Mouse (Mus musculus): Measurements from ENCODE around the gene Tra2a. TPM values are rescaled to one million over a fixed set of nuclear protein-coding genes. Genes with fewer than 3 reads are reported as not detected.

Gene Tra2a
- polyA plus RNA-seq, 1 experiment from 2014 or later = 154 TPM

- H3K27ac ChIP-seq (ENCODE audit: low read length) = peak within 1 kb of the TSS; percentile 97
- no peaks in the 10 kb centered on the region for H3K36me3 ChIP-seq (ENCODE audit: control insufficient read depth, insufficient read depth)
- H3K4me3 ChIP-seq (replicated peaks; ENCODE audit: low read length) = peak within 1 kb of the TSS; percentile 78
- peaks cover 42% of the 10 kb centered on the region for H3K4me1 ChIP-seq (replicated peaks; ENCODE audit: control insufficient read depth, insufficient read depth, low read length)
- no peaks in the 10 kb centered on the region for H3K9me3 ChIP-seq (ENCODE audit: control insufficient read depth, low read length)
- peak within 1 kb of the TSS; percentile 91 for H3K4me2 ChIP-seq (ENCODE audit: low read length)
- H3K9ac ChIP-seq (replicated peaks; ENCODE audit: low read depth, low read length) = peak within 1 kb of the TSS; percentile 90
- WGBS = under 1% methylated on average over 66 of the region's 68 CpGs
- peak; percentile 81 for ATAC-seq
- no peaks in the 10 kb centered on the region for H3K27me3 ChIP-seq (replicated peaks; ENCODE audit: control insufficient read depth, insufficient read depth, low read length)
These were observed 48.7 kb downstream of the Tra2a start, which contains the start of gene Igf2bp3 for GRCm38 (mm10) chr6:49214928-49215747. Gene Igf2bp3 (minus strand): TSS chr6:49214957.

GRCm38 (mm10) chr6:49214086-49214927 lies 49.5 kb downstream of the Tra2a start:
- peak; percentile 9; the same call in 1 of the 2 replicates for ATAC-seq
- H3K27ac ChIP-seq (ENCODE audit: low read length) = peak overlapping the region; percentile 97
- under 1% methylated on average over 64 of the region's 76 CpGs for WGBS
- H3K4me2 ChIP-seq (ENCODE audit: low read length) = peak overlapping the region; percentile 91
- peak overlapping the region; percentile 78 for H3K4me3 ChIP-seq (replicated peaks; ENCODE audit: low read length)
- no peaks in the 10 kb centered on the region for H3K36me3 ChIP-seq (ENCODE audit: control insufficient read depth, insufficient read depth)
- H3K9me3 ChIP-seq (ENCODE audit: control insufficient read depth, low read length) = no peaks in the 10 kb centered on the region
- H3K9ac ChIP-seq (replicated peaks; ENCODE audit: low read depth, low read length) = peak overlapping the region; percentile 90
- peaks cover 44% of the 10 kb centered on the region for H3K4me1 ChIP-seq (replicated peaks; ENCODE audit: control insufficient read depth, insufficient read depth, low read length)
- H3K27me3 ChIP-seq (replicated peaks; ENCODE audit: control insufficient read depth, insufficient read depth, low read length) = no peaks in the 10 kb centered on the region

- Histone ChIP-seq H3K9me3 (ENCODE audit: control insufficient read depth, low read length) (no peaks in the 10 kb centered on the region), H3K4me1 (replicated peaks; ENCODE audit: control insufficient read depth, insufficient read depth, low read length) (peaks cover 44% of the 10 kb centered on the region), H3K27me3 (replicated peaks; ENCODE audit: control insufficient read depth, insufficient read depth, low read length) (no peaks in the 10 kb centered on the region), H3K36me3 (ENCODE audit: control insufficient read depth, insufficient read depth) (no peaks in the 10 kb centered on the region), H3K4me3 (replicated peaks; ENCODE audit: low read length) (peak overlapping the region; percentile 78), H3K27ac (ENCODE audit: low read length) (peak overlapping the region; percentile 97), H3K4me2 (ENCODE audit: low read length) (peak overlapping the region; percentile 91), H3K9ac (replicated peaks; ENCODE audit: low read depth, low read length) (peak overlapping the region; percentile 90)
- under 1% methylated on average over 49 of the region's 50 CpGs for WGBS
- ATAC-seq = no peak
These were observed 50.2 kb downstream of the Tra2a start for GRCm38 (mm10) chr6:49213581-49214085.

GRCm38 (mm10) chr6:49212931-49213580 lies 50.8 kb downstream of the Tra2a start:
- Histone ChIP-seq H3K4me2 (ENCODE audit: low read length) (peak overlapping the region; percentile 91), H3K9me3 (ENCODE audit: control insufficient read depth, low read length) (no peaks in the 10 kb centered on the region), H3K4me1 (replicated peaks; ENCODE audit: control insufficient read depth, insufficient read depth, low read length) (peaks cover 44% of the 10 kb centered on the region), H3K27ac (ENCODE audit: low read length) (no peak overlapping the region; the same call in 1 of the 2 replicates), H3K9ac (replicated peaks; ENCODE audit: low read depth, low read length) (peak overlapping the region; percentile 90), H3K36me3 (ENCODE audit: control insufficient read depth, insufficient read depth) (no peaks in the 10 kb centered on the region), H3K27me3 (replicated peaks; ENCODE audit: control insufficient read depth, insufficient read depth, low read length) (no peaks in the 10 kb centered on the region), H3K4me3 (replicated peaks; ENCODE audit: low read length) (peak overlapping the region; percentile 78)
- WGBS = 2% methylated on average over 20 of the region's 20 CpGs
- no peak for ATAC-seq

- Histone ChIP-seq H3K9ac (replicated peaks; ENCODE audit: low read depth, low read length) (no peak overlapping the region), H3K36me3 (ENCODE audit: control insufficient read depth, insufficient read depth) (no peaks in the 10 kb centered on the region), H3K27me3 (replicated peaks; ENCODE audit: control insufficient read depth, insufficient read depth, low read length) (no peaks in the 10 kb centered on the region), H3K4me1 (replicated peaks; ENCODE audit: control insufficient read depth, insufficient read depth, low read length) (peaks cover 41% of the 10 kb centered on the region), H3K4me3 (replicated peaks; ENCODE audit: low read length) (no peak overlapping the region; the same call in 1 of the 2 replicates), H3K4me2 (ENCODE audit: low read length) (peak overlapping the region; percentile 91), H3K27ac (ENCODE audit: low read length) (no peak overlapping the region), H3K9me3 (ENCODE audit: control insufficient read depth, low read length) (no peaks in the 10 kb centered on the region)
- ATAC-seq = no peak
- WGBS = 13% methylated on average over 3 of the region's 4 CpGs
These were observed 51.7 kb downstream of the Tra2a start for GRCm38 (mm10) chr6:49212141-49212540.

GRCm38 (mm10) chr6:49211596-49211995 lies 52.2 kb downstream of the Tra2a start:
- Histone ChIP-seq H3K4me3 (replicated peaks; ENCODE audit: low read length) (no peak overlapping the region), H3K27ac (ENCODE audit: low read length) (no peak overlapping the region), H3K9me3 (ENCODE audit: control insufficient read depth, low read length) (no peaks in the 10 kb centered on the region), H3K27me3 (replicated peaks; ENCODE audit: control insufficient read depth, insufficient read depth, low read length) (no peaks in the 10 kb centered on the region), H3K9ac (replicated peaks; ENCODE audit: low read depth, low read length) (no peak overlapping the region), H3K36me3 (ENCODE audit: control insufficient read depth, insufficient read depth) (no peaks in the 10 kb centered on the region), H3K4me2 (ENCODE audit: low read length) (peak overlapping the region; percentile 37), H3K4me1 (replicated peaks; ENCODE audit: control insufficient read depth, insufficient read depth, low read length) (peaks cover 41% of the 10 kb centered on the region)
- ATAC-seq = no peak
- WGBS = 16% methylated on average over 5 of the region's 5 CpGs

GRCm38 (mm10) chr6:49209881-49210854 lies 53.7 kb downstream of the Tra2a start:
- Histone ChIP-seq H3K36me3 (ENCODE audit: control insufficient read depth, insufficient read depth) (no peaks in the 10 kb centered on the region), H3K4me1 (replicated peaks; ENCODE audit: control insufficient read depth, insufficient read depth, low read length) (peaks cover 39% of the 10 kb centered on the region), H3K27me3 (replicated peaks; ENCODE audit: control insufficient read depth, insufficient read depth, low read length) (no peaks in the 10 kb centered on the region), H3K27ac (ENCODE audit: low read length) (no peak overlapping the region), H3K9ac (replicated peaks; ENCODE audit: low read depth, low read length) (no peak overlapping the region), H3K4me3 (replicated peaks; ENCODE audit: low read length) (peak overlapping the region; percentile 12; the same call in 1 of the 2 replicates), H3K9me3 (ENCODE audit: control insufficient read depth, low read length) (no peaks in the 10 kb centered on the region), H3K4me2 (ENCODE audit: low read length) (peak overlapping the region; percentile 45)
- WGBS = 10% methylated on average over 14 of the region's 14 CpGs
- no peak for ATAC-seq

- Histone ChIP-seq H3K9ac (replicated peaks; ENCODE audit: low read depth, low read length) (no peak overlapping the region), H3K9me3 (ENCODE audit: control insufficient read depth, low read length) (no peaks in the 10 kb centered on the region), H3K4me1 (replicated peaks; ENCODE audit: control insufficient read depth, insufficient read depth, low read length) (peaks cover 39% of the 10 kb centered on the region), H3K27me3 (replicated peaks; ENCODE audit: control insufficient read depth, insufficient read depth, low read length) (no peaks in the 10 kb centered on the region), H3K4me3 (replicated peaks; ENCODE audit: low read length) (no peak overlapping the region), H3K4me2 (ENCODE audit: low read length) (no peak overlapping the region), H3K36me3 (ENCODE audit: control insufficient read depth, insufficient read depth) (0 out of 2 replicates have a peak, but pooled peaks cover 5% of the 10 kb centered on the region), H3K27ac (ENCODE audit: low read length) (no peak overlapping the region)
- 0 out of 2 replicates have a peak, but pooled peaks have one; percentile 48 for ATAC-seq
- 73% methylated on average over 5 of the region's 5 CpGs for WGBS
These were observed 54.9 kb downstream of the Tra2a start for GRCm38 (mm10) chr6:49208935-49209334.
